18 mouse cellular contexts compared by ENCODE assay signal in genomic region chr5:148083541-148083940, GRCm38 (mm10).
DNase-seq lines count a peak whose midpoint lies in the region; ATAC-seq and TF ChIP-seq lines count a peak whose summit lies in the region.
"Had no signal": no experiment of that assay in that cellular context is flagged by ENCODE, and none has a peak within 500 bp of the region (broad histone marks: within the 10 kb centered on the region; RNA-seq: fewer than 3 reads in every experiment).

No protein-coding gene starts in this region.

- H3K4me2 ChIP-seq in embryonic facial prominence, embryonic 11.5 days (ENCODE audit: low read depth, low read length): no peak overlapping the region
- no peak overlapping the region for H3K4me2 ChIP-seq in kidney, postnatal 0 days (ENCODE audit: low read length)
- H3K4me2 ChIP-seq: heart, embryonic 11.5 days; liver, embryonic 12.5 days; midbrain, embryonic 15.5 days; stomach, embryonic 15.5 days had no signal

- peak; percentile 21; the same call in 1 of the 2 replicates for TF ChIP-seq CTCF in kidney, postnatal 0 days (IDR thresholded peaks at IDR 0.05; ENCODE audit: low read depth)

- no peak for ATAC-seq in embryonic facial prominence, embryonic 11.5 days (replicated peaks; ENCODE audit: insufficient number of reproducible peaks, low FRiP score, low TSS enrichment, low read depth)
- no peak for ATAC-seq in kidney, postnatal 0 days (replicated peaks; ENCODE audit: low FRiP score, low read depth)
- ATAC-seq: liver, embryonic 12.5 days; midbrain, embryonic 15.5 days had no signal

- DNase-seq in embryonic facial prominence, embryonic 11.5 days (ENCODE audit: low spot score): peak; percentile 23
- no peak for DNase-seq in embryonic facial prominence, embryonic 10.5 days (ENCODE audit: low spot score)
- no peak for DNase-seq in kidney, postnatal 0 days (ENCODE audit: low spot score)
- no peak for DNase-seq in kidney, adult 9 months
- peak; percentile 11 for DNase-seq in 3T3-L1 (ENCODE audit: low read depth, low spot score)
- peak; percentile 6 for DNase-seq in NIH3T3 (ENCODE audit: low read depth)
- DNase-seq in midbrain, embryonic 10.5 days (ENCODE audit: low spot score): no peak
- DNase-seq in cerebellum, postnatal 36 days: no peak
- DNase-seq: adrenal gland, postnatal 10 days; cerebellum, adult 18-20 months; gastrocnemius, postnatal 14 days; kidney, adult 8-10 months; thymus, postnatal 14 days had no signal

- no peak overlapping the region for H3K4me3 ChIP-seq in embryonic facial prominence, embryonic 11.5 days (ENCODE audit: low read depth, low read length)
- H3K4me3 ChIP-seq in embryonic facial prominence, embryonic 10.5 days: no peak overlapping the region
- H3K4me3 ChIP-seq in kidney, postnatal 0 days (replicated peaks; ENCODE audit: low read depth, low read length): no peak overlapping the region
- H3K4me3 ChIP-seq in midbrain, embryonic 10.5 days: no peak overlapping the region
- H3K4me3 ChIP-seq: limb, embryonic 10.5 days; liver, embryonic 12.5 days; midbrain, embryonic 15.5 days; stomach, embryonic 15.5 days had no signal

- H3K9ac ChIP-seq in embryonic facial prominence, embryonic 11.5 days (replicated peaks; ENCODE audit: low read length): no peak overlapping the region
- no peak overlapping the region for H3K9ac ChIP-seq in kidney, postnatal 0 days (ENCODE audit: low read depth, low read length)
- H3K9ac ChIP-seq: liver, embryonic 12.5 days; midbrain, embryonic 15.5 days; stomach, embryonic 15.5 days had no signal

- H3K9me3 ChIP-seq in embryonic facial prominence, embryonic 11.5 days (replicated peaks; ENCODE audit: control insufficient read depth, low read length): no peaks in the 10 kb centered on the region
- peaks cover 18% of the 10 kb centered on the region for H3K9me3 ChIP-seq in embryonic facial prominence, embryonic 10.5 days
- no peaks in the 10 kb centered on the region for H3K9me3 ChIP-seq in kidney, postnatal 0 days (replicated peaks; ENCODE audit: low read length)
- peaks cover 13% of the 10 kb centered on the region; the same call in 1 of the 2 replicates for H3K9me3 ChIP-seq in midbrain, embryonic 10.5 days (replicated peaks)
- H3K9me3 ChIP-seq: limb, embryonic 10.5 days; stomach, embryonic 15.5 days had no signal

- no peak overlapping the region for H3K27ac ChIP-seq in embryonic facial prominence, embryonic 11.5 days (replicated peaks; ENCODE audit: low read depth, low read length)
- H3K27ac ChIP-seq in embryonic facial prominence, embryonic 10.5 days (replicated peaks): no peak overlapping the region
- no peak overlapping the region for H3K27ac ChIP-seq in kidney, postnatal 0 days
- no peak overlapping the region for H3K27ac ChIP-seq in midbrain, embryonic 10.5 days (replicated peaks)
- H3K27ac ChIP-seq: limb, embryonic 10.5 days; liver, embryonic 12.5 days; midbrain, embryonic 15.5 days; stomach, embryonic 15.5 days had no signal

- WGBS in embryonic facial prominence, embryonic 11.5 days: 100% methylated on average over 1 of the region's 1 CpGs
- 95% methylated on average over 1 of the region's 1 CpGs for WGBS in embryonic facial prominence, embryonic 10.5 days
- 100% methylated on average over 1 of the region's 1 CpGs for WGBS in kidney, postnatal 0 days
- WGBS in midbrain, embryonic 10.5 days: 97% methylated on average over 1 of the region's 1 CpGs

- no peaks in the 10 kb centered on the region for H3K4me1 ChIP-seq in embryonic facial prominence, embryonic 11.5 days (ENCODE audit: control insufficient read depth, insufficient read depth, low read length)
- H3K4me1 ChIP-seq in embryonic facial prominence, embryonic 10.5 days: no peaks in the 10 kb centered on the region
- H3K4me1 ChIP-seq in kidney, postnatal 0 days (replicated peaks; ENCODE audit: insufficient read depth, low read length): no peaks in the 10 kb centered on the region
- H3K4me1 ChIP-seq in midbrain, embryonic 10.5 days: no peaks in the 10 kb centered on the region
- H3K4me1 ChIP-seq: limb, embryonic 10.5 days; liver, embryonic 12.5 days; midbrain, embryonic 15.5 days; stomach, embryonic 15.5 days had no signal

- no peaks in the 10 kb centered on the region for H3K36me3 ChIP-seq in embryonic facial prominence, embryonic 11.5 days (replicated peaks; ENCODE audit: control insufficient read depth, insufficient read depth, low read depth, low read length)
- no peaks in the 10 kb centered on the region for H3K36me3 ChIP-seq in embryonic facial prominence, embryonic 10.5 days (replicated peaks)
- H3K36me3 ChIP-seq in kidney, postnatal 0 days (ENCODE audit: insufficient read depth, low read length): no peaks in the 10 kb centered on the region
- H3K36me3 ChIP-seq in midbrain, embryonic 10.5 days: no peaks in the 10 kb centered on the region
- H3K36me3 ChIP-seq: limb, embryonic 10.5 days; liver, embryonic 12.5 days; midbrain, embryonic 15.5 days; stomach, embryonic 15.5 days had no signal

- H3K27me3 ChIP-seq in embryonic facial prominence, embryonic 11.5 days (ENCODE audit: control insufficient read depth, insufficient read depth, low read length): no peaks in the 10 kb centered on the region
- no peaks in the 10 kb centered on the region for H3K27me3 ChIP-seq in embryonic facial prominence, embryonic 10.5 days (replicated peaks; ENCODE audit: low read depth, poor library complexity, severe bottlenecking)
- H3K27me3 ChIP-seq in kidney, postnatal 0 days (ENCODE audit: insufficient read depth, low read length): no peaks in the 10 kb centered on the region
- no peaks in the 10 kb centered on the region for H3K27me3 ChIP-seq in midbrain, embryonic 10.5 days (ENCODE audit: low read depth, poor library complexity, severe bottlenecking)
- H3K27me3 ChIP-seq: liver, embryonic 12.5 days; midbrain, embryonic 15.5 days; stomach, embryonic 15.5 days had no signal

Comparison
In these comparisons a context has a peak if more than half of its experiments do, and no peak if none do; other contexts are left out.
1. DNase-seq: peak in embryonic facial prominence, embryonic 11.5 days (single experiment), 3T3-L1 (single experiment) and NIH3T3 (single experiment); none in embryonic facial prominence, embryonic 10.5 days (single experiment), kidney, postnatal 0 days (single experiment), kidney, adult 9 months (single experiment), midbrain, embryonic 10.5 days (single experiment) and cerebellum, postnatal 36 days (0 of 2).